In genomic region chr4:149855892-149856807, GRCm38 (mm10) we compare ENCODE assay signal across 8 mouse cellular contexts.
DNase-seq lines count a peak whose midpoint lies in the region; ATAC-seq and TF ChIP-seq lines count a peak whose summit lies in the region.

No protein-coding gene starts in this region.

- ATAC-seq in forebrain, embryonic 13.5 days: no peak
- ATAC-seq in midbrain, embryonic 12.5 days (ENCODE audit: low FRiP score, low read depth): no peak
- ATAC-seq in midbrain, embryonic 13.5 days: no peak
- ATAC-seq in intestine, postnatal 0 days: no peak

- no peak; the same call in 1 of the 2 replicates for TF ChIP-seq POLR2A in spleen, adult 2 months (IDR thresholded peaks at IDR 0.05; ENCODE audit: low read depth, low read length)

- peaks cover 16% of the 10 kb centered on the region for H3K27me3 ChIP-seq in forebrain, embryonic 10.5 days (ENCODE audit: poor library complexity, severe bottlenecking)
- H3K27me3 ChIP-seq in forebrain, embryonic 13.5 days: no peaks in the 10 kb centered on the region
- peaks cover 14% of the 10 kb centered on the region; the same call in 1 of the 2 replicates for H3K27me3 ChIP-seq in midbrain, embryonic 12.5 days
- H3K27me3 ChIP-seq in midbrain, embryonic 13.5 days: 0 out of 2 replicates have a peak, but pooled peaks cover 3% of the 10 kb centered on the region
- no peaks in the 10 kb centered on the region for H3K27me3 ChIP-seq in intestine, postnatal 0 days (replicated peaks; ENCODE audit: control insufficient read depth, insufficient read depth, low read length)
- H3K27me3 ChIP-seq in spleen, adult 2 months (ENCODE audit: control insufficient read depth, insufficient read depth, low read length): no peaks in the 10 kb centered on the region

- no peak overlapping the region for H3K4me3 ChIP-seq in forebrain, embryonic 10.5 days
- H3K4me3 ChIP-seq in forebrain, embryonic 13.5 days: no peak overlapping the region
- no peak overlapping the region for H3K4me3 ChIP-seq in midbrain, embryonic 12.5 days
- no peak overlapping the region for H3K4me3 ChIP-seq in midbrain, embryonic 13.5 days (replicated peaks)
- H3K4me3 ChIP-seq in intestine, postnatal 0 days (ENCODE audit: low read depth, low read length): no peak overlapping the region
- H3K4me3 ChIP-seq in spleen, adult 2 months (ENCODE audit: extremely low read depth, insufficient read depth, insufficient read length): peak overlapping the region; percentile 35

- H3K27ac ChIP-seq in forebrain, embryonic 10.5 days: peak overlapping the region; percentile 15; the same call in 1 of the 2 replicates
- no peak overlapping the region for H3K27ac ChIP-seq in forebrain, embryonic 13.5 days
- H3K27ac ChIP-seq in midbrain, embryonic 12.5 days (replicated peaks): 0 out of 2 replicates have a peak overlapping the region, but pooled peaks have one; percentile 25
- H3K27ac ChIP-seq in midbrain, embryonic 13.5 days: no peak overlapping the region
- H3K27ac ChIP-seq in intestine, postnatal 0 days (ENCODE audit: low read depth, low read length): peak overlapping the region; percentile 37
- H3K27ac ChIP-seq in spleen, adult 2 months (ENCODE audit: insufficient read depth, low read length): peak overlapping the region; percentile 79

- TF ChIP-seq CTCF in intestine, postnatal 0 days (IDR thresholded peaks at IDR 0.05; ENCODE audit: low read depth): no peak
- TF ChIP-seq CTCF in spleen, adult 2 months (IDR thresholded peaks at IDR 0.05; ENCODE audit: extremely low read depth, insufficient read depth, insufficient read length, insufficient replicate concordance): no peak

- DNase-seq in forebrain, embryonic 10.5 days (ENCODE audit: extremely low spot score, low spot score): no peak
- peak; percentile 78 to 84 for DNase-seq in spleen, adult 2 months (ENCODE audit: low read depth in 1 of 2, low spot score in 2 of 2)
- no peak for DNase-seq in frontal cortex, postnatal 25 days (ENCODE audit: low spot score in 2 of 2)
- no peak for DNase-seq in embryo, embryonic 10.5 days (ENCODE audit: low spot score)

- H3K9ac ChIP-seq in forebrain, embryonic 13.5 days: no peak overlapping the region
- H3K9ac ChIP-seq in midbrain, embryonic 12.5 days (replicated peaks): no peak overlapping the region
- H3K9ac ChIP-seq in midbrain, embryonic 13.5 days (replicated peaks): no peak overlapping the region
- H3K9ac ChIP-seq in intestine, postnatal 0 days (ENCODE audit: low read depth, low read length): no peak overlapping the region

- no peaks in the 10 kb centered on the region for H3K9me3 ChIP-seq in forebrain, embryonic 10.5 days
- no peaks in the 10 kb centered on the region for H3K9me3 ChIP-seq in forebrain, embryonic 13.5 days (replicated peaks)
- no peaks in the 10 kb centered on the region for H3K9me3 ChIP-seq in midbrain, embryonic 12.5 days
- no peaks in the 10 kb centered on the region for H3K9me3 ChIP-seq in midbrain, embryonic 13.5 days
- no peaks in the 10 kb centered on the region for H3K9me3 ChIP-seq in intestine, postnatal 0 days (ENCODE audit: control insufficient read depth)

- H3K4me1 ChIP-seq in forebrain, embryonic 10.5 days: peaks cover 39% of the 10 kb centered on the region
- H3K4me1 ChIP-seq in forebrain, embryonic 13.5 days: peaks cover 14% of the 10 kb centered on the region; the same call in 1 of the 2 replicates
- H3K4me1 ChIP-seq in midbrain, embryonic 12.5 days: peaks cover 16% of the 10 kb centered on the region
- peaks cover 22% of the 10 kb centered on the region for H3K4me1 ChIP-seq in midbrain, embryonic 13.5 days (replicated peaks)
- peaks cover 10% of the 10 kb centered on the region; the same call in 1 of the 2 replicates for H3K4me1 ChIP-seq in intestine, postnatal 0 days (replicated peaks; ENCODE audit: control insufficient read depth, insufficient read depth, low read length)
- peaks cover 27% of the 10 kb centered on the region; the same call in 1 of the 2 replicates for H3K4me1 ChIP-seq in spleen, adult 2 months (ENCODE audit: control insufficient read depth, insufficient read depth, insufficient read length)

- WGBS in forebrain, embryonic 10.5 days: 76% methylated on average over 19 of the region's 19 CpGs
- 76% methylated on average over 19 of the region's 19 CpGs for WGBS in forebrain, embryonic 13.5 days
- 74% methylated on average over 19 of the region's 19 CpGs for WGBS in midbrain, embryonic 12.5 days
- 80% methylated on average over 19 of the region's 19 CpGs for WGBS in midbrain, embryonic 13.5 days
- 53% methylated on average over 19 of the region's 19 CpGs for WGBS in intestine, postnatal 0 days
- WGBS in spleen, adult 2 months: 7% methylated on average over 19 of the region's 19 CpGs

- H3K36me3 ChIP-seq in forebrain, embryonic 10.5 days (replicated peaks): no peaks in the 10 kb centered on the region
- no peaks in the 10 kb centered on the region for H3K36me3 ChIP-seq in forebrain, embryonic 13.5 days (ENCODE audit: poor library complexity, severe bottlenecking)
- no peaks in the 10 kb centered on the region for H3K36me3 ChIP-seq in midbrain, embryonic 12.5 days
- no peaks in the 10 kb centered on the region for H3K36me3 ChIP-seq in midbrain, embryonic 13.5 days
- H3K36me3 ChIP-seq in intestine, postnatal 0 days (ENCODE audit: control insufficient read depth, insufficient read depth): no peaks in the 10 kb centered on the region
- no peaks in the 10 kb centered on the region for H3K36me3 ChIP-seq in spleen, adult 2 months (ENCODE audit: control insufficient read depth, insufficient read depth, low read length)

- no peak overlapping the region for H3K4me2 ChIP-seq in forebrain, embryonic 13.5 days
- H3K4me2 ChIP-seq in midbrain, embryonic 12.5 days (replicated peaks): no peak overlapping the region
- H3K4me2 ChIP-seq in midbrain, embryonic 13.5 days (replicated peaks): no peak overlapping the region
- no peak overlapping the region for H3K4me2 ChIP-seq in intestine, postnatal 0 days (replicated peaks; ENCODE audit: low read depth)

Comparison
In these comparisons a context has a peak if more than half of its experiments do, and no peak if none do; other contexts are left out.
1. H3K27ac ChIP-seq: peak in forebrain, embryonic 10.5 days (single experiment), midbrain, embryonic 12.5 days (single experiment), intestine, postnatal 0 days (single experiment) and spleen, adult 2 months (single experiment); none in forebrain, embryonic 13.5 days (single experiment) and midbrain, embryonic 13.5 days (single experiment).
2. DNase-seq: peak in spleen, adult 2 months (2 of 2); none in forebrain, embryonic 10.5 days (single experiment), frontal cortex, postnatal 25 days (0 of 2) and embryo, embryonic 10.5 days (single experiment).